9 mouse cellular contexts compared by ENCODE assay signal in the genomic region with DNA sequence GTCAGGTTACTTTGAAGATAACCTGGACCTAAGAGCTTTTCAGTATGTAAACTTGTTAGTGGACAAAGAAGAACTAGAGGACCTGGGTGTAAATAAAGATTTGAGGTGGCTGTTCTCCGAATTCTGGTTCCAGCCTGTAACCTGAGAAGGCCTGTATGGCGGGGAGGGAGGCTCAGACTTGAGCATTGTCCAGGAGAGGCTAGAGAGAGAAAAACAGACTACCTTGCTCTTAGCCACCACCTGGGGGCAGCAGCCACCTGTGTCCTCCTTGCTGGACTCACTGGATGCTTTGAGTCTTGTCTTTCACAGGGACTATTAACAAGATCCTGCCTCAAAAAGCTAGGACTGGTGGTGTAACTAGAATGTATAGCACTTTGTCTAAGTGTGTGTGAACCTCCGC. TPM values are rescaled to one million over a fixed set of nuclear protein-coding genes. Genes with fewer than 3 reads are reported as not detected.
DNase-seq lines count a peak whose midpoint lies in the region; ATAC-seq and TF ChIP-seq lines count a peak whose summit lies in the region.
"Had no signal": no experiment of that assay in that cellular context is flagged by ENCODE, and none has a peak within 500 bp of the region (broad histone marks: within the 10 kb centered on the region; RNA-seq: fewer than 3 reads in every experiment).

No protein-coding gene starts in this region.

- H3K9ac ChIP-seq in forebrain, embryonic 13.5 days = no peak overlapping the region
- no peak overlapping the region for H3K9ac ChIP-seq in lung, embryonic 15.5 days

- peaks cover 93% of the 10 kb centered on the region for H3K36me3 ChIP-seq in forebrain, embryonic 13.5 days (ENCODE audit: poor library complexity, severe bottlenecking)
- peaks cover 91% of the 10 kb centered on the region for H3K36me3 ChIP-seq in lung, embryonic 15.5 days

- DNase-seq in layer of hippocampus, adult 2 months (ENCODE audit: low spot score in 2 of 2) = no peak
- DNase-seq in layer of hippocampus, adult 18-20 months (ENCODE audit: low spot score in 2 of 2) = no peak
- DNase-seq in adipocyte (ENCODE audit: low spot score) = peak; percentile 82
- peak; percentile 88 for DNase-seq in induced T-regulatory cell, adult 2 months (ENCODE audit: low read depth)
- DNase-seq in retina, postnatal 1 day = peak; percentile 62
- DNase-seq in layer of hippocampus, adult 9-11 months = no peak

- no peaks in the 10 kb centered on the region for H3K9me3 ChIP-seq in forebrain, embryonic 13.5 days (replicated peaks)
- H3K9me3 ChIP-seq in lung, embryonic 15.5 days = no peaks in the 10 kb centered on the region

- H3K4me1 ChIP-seq in forebrain, embryonic 13.5 days = peaks cover 11% of the 10 kb centered on the region
- H3K4me1 ChIP-seq in lung, embryonic 15.5 days = peaks cover 11% of the 10 kb centered on the region

- 39% methylated on average over 3 of the region's 3 CpGs for WGBS in forebrain, embryonic 13.5 days
- 43% methylated on average over 3 of the region's 3 CpGs for WGBS in lung, embryonic 15.5 days

- H3K27me3 ChIP-seq in forebrain, embryonic 13.5 days = no peaks in the 10 kb centered on the region
- no peaks in the 10 kb centered on the region for H3K27me3 ChIP-seq in lung, embryonic 15.5 days

- H3K27ac ChIP-seq in layer of hippocampus, adult 2 months = no peak overlapping the region
- no peak overlapping the region for H3K27ac ChIP-seq in forebrain, embryonic 13.5 days
- no peak overlapping the region for H3K27ac ChIP-seq in lung, embryonic 15.5 days

- TF ChIP-seq CTCF in layer of hippocampus, adult 2 months (conservative IDR thresholded peaks at IDR 0.05) = peak; percentile 82

- H3K4me2 ChIP-seq in forebrain, embryonic 13.5 days = no peak overlapping the region
- no peak overlapping the region for H3K4me2 ChIP-seq in lung, embryonic 15.5 days

- H3K4me3 ChIP-seq in layer of hippocampus, adult 2 months = no peak overlapping the region
- H3K4me3 ChIP-seq in forebrain, embryonic 13.5 days = no peak overlapping the region
- H3K4me3 ChIP-seq in lung, embryonic 15.5 days = no peak overlapping the region
- H3K4me3 ChIP-seq: erythroblast, embryonic 14.5 days had no signal

- peak; percentile 66; the same call in 1 of the 2 replicates for ATAC-seq in forebrain, embryonic 13.5 days
- ATAC-seq in lung, embryonic 15.5 days (ENCODE audit: borderline replicate concordance, extremely low read depth, low FRiP score, low TSS enrichment) = peak; percentile 65; the same call in 1 of the 2 replicates

RNA-seq across cellular contexts. Expression of gene Eef1g, which starts 9.7 kb away (rescaled TPM):
- total RNA-seq in layer of hippocampus, adult 2 months (2021) = 100 to 1,000 TPM; 238 to 242 TPM
- total RNA-seq in layer of hippocampus, adult 18-20 months (2021) = 100 to 1,000 TPM; 257 to 269 TPM
- polyA plus RNA-seq in forebrain, embryonic 13.5 days (2015; fragmentation: Nextera tagmentation; extraction: Ambion mirVana) = 369 and 373 TPM in 2 replicates
- polyA plus RNA-seq in lung, embryonic 15.5 days (2015; fragmentation: Nextera tagmentation; extraction: Ambion mirVana) = 420 and 427 TPM in 2 replicates

RNA-seq across cellular contexts. Expression of gene Ahnak, which starts 12.5 kb away (rescaled TPM):
- 10 to 100 TPM; 19.4 to 21.9 TPM for total RNA-seq in layer of hippocampus, adult 2 months (2021)
- total RNA-seq in layer of hippocampus, adult 18-20 months (2021) = 10 to 100 TPM; 18.1 to 19.9 TPM
- polyA plus RNA-seq in forebrain, embryonic 13.5 days (2015; fragmentation: Nextera tagmentation; extraction: Ambion mirVana) = 2.8 and 3.0 TPM in 2 replicates
- 24.7 and 25.6 TPM in 2 replicates for polyA plus RNA-seq in lung, embryonic 15.5 days (2015; fragmentation: Nextera tagmentation; extraction: Ambion mirVana)

RNA-seq across cellular contexts. Expression of gene Tut1, which starts 22.9 kb away (rescaled TPM):
- total RNA-seq in layer of hippocampus, adult 2 months (2021) = 10 to 100 TPM; 20.7 to 20.8 TPM
- total RNA-seq in layer of hippocampus, adult 18-20 months (2021) = 10 to 100 TPM; 21.9 to 22.5 TPM
- 35.3 and 36.7 TPM in 2 replicates for polyA plus RNA-seq in forebrain, embryonic 13.5 days (2015; fragmentation: Nextera tagmentation; extraction: Ambion mirVana)
- 28.4 and 29.7 TPM in 2 replicates for polyA plus RNA-seq in lung, embryonic 15.5 days (2015; fragmentation: Nextera tagmentation; extraction: Ambion mirVana)

RNA-seq across cellular contexts. Expression of gene Mta2, which starts 34.9 kb away (rescaled TPM):
- 10 to 100 TPM; 58.0 to 68.7 TPM for total RNA-seq in layer of hippocampus, adult 2 months (2021)
- total RNA-seq in layer of hippocampus, adult 18-20 months (2021) = 10 to 100 TPM; 51.6 to 53.4 TPM
- 178 and 180 TPM in 2 replicates for polyA plus RNA-seq in forebrain, embryonic 13.5 days (2015; fragmentation: Nextera tagmentation; extraction: Ambion mirVana)
- 165 and 173 TPM in 2 replicates for polyA plus RNA-seq in lung, embryonic 15.5 days (2015; fragmentation: Nextera tagmentation; extraction: Ambion mirVana)

RNA-seq across cellular contexts. Expression of gene Eml3, which starts 47.2 kb away (rescaled TPM):
- 10 to 100 TPM; 11.5 to 11.7 TPM for total RNA-seq in layer of hippocampus, adult 2 months (2021)
- 10 to 100 TPM in 1 of 2 experiments, 1 to 10 TPM in 1; 9.8 to 10.4 TPM for total RNA-seq in layer of hippocampus, adult 18-20 months (2021)
- polyA plus RNA-seq in forebrain, embryonic 13.5 days (2015; fragmentation: Nextera tagmentation; extraction: Ambion mirVana) = 8.9 and 9.6 TPM in 2 replicates
- 30.8 and 35.6 TPM in 2 replicates for polyA plus RNA-seq in lung, embryonic 15.5 days (2015; fragmentation: Nextera tagmentation; extraction: Ambion mirVana)

Comparison
In these comparisons a context has a peak if more than half of its experiments do, and no peak if none do; other contexts are left out.
1. DNase-seq: peak in adipocyte (single experiment), induced T-regulatory cell, adult 2 months (single experiment) and retina, postnatal 1 day (single experiment); none in layer of hippocampus, adult 2 months (0 of 2), layer of hippocampus, adult 18-20 months (0 of 2) and layer of hippocampus, adult 9-11 months (single experiment).